Mouse (Mus musculus) gastrocnemius, postnatal 25 days (tissue): ENCODE results near the gene Ly6g6c. TPM values are rescaled to one million over a fixed set of nuclear protein-coding genes. Genes with fewer than 3 reads are reported as not detected.

ENCODE experiments used
- DNase-seq: peaks from one replicate; pipeline ENCODE4 v3.0.0; 2022
- total RNA-seq, 2 experiments: library from RNA; stranded (reverse); gene quantifications; 1 replicate in 1 of 2; 2 replicates in 1 of 2; pipeline ENCODE4 v1.2.3; 2021

Gene Ly6g6c
- total RNA-seq, 2 experiments from 2014 or later: not detected

- no peak for DNase-seq
These were observed 17.8 kb downstream of the Ly6g6c start for GRCm38 (mm10) chr17:35082841-35083576.

GRCm38 (mm10) chr17:35083929-35084497 is 18.8 kb downstream of the Ly6g6c start:
- no peak for DNase-seq

GRCm38 (mm10) chr17:35085208-35085865 is 20.1 kb downstream of the Ly6g6c start, which contains the start of gene Ly6g6f:
Gene Ly6g6f, minus strand, starts transcription at chr17:35085610.
- no peak for DNase-seq

- DNase-seq: no peak
These were observed 23.0 kb downstream of the Ly6g6c start for GRCm38 (mm10) chr17:35088151-35088550.

- DNase-seq: peak; percentile 95
These were observed 23.8 kb downstream of the Ly6g6c start, which contains the start of gene Abhd16a for GRCm38 (mm10) chr17:35088825-35089644. Gene Abhd16a, plus strand, starts transcription at chr17:35089263.

GRCm38 (mm10) chr17:35090166-35090932 is 25.2 kb downstream of the Ly6g6c start:
- peak; percentile 44 for DNase-seq

GRCm38 (mm10) chr17:35092403-35093198 is 27.4 kb downstream of the Ly6g6c start:
- no peak for DNase-seq

- no peak for DNase-seq
These were observed 29.5 kb downstream of the Ly6g6c start for GRCm38 (mm10) chr17:35094475-35095365.

GRCm38 (mm10) chr17:35096597-35096996 is 31.4 kb downstream of the Ly6g6c start:
- no peak for DNase-seq

- no peak for DNase-seq
These were observed 32.0 kb downstream of the Ly6g6c start for GRCm38 (mm10) chr17:35097164-35097655.

GRCm38 (mm10) chr17:35100196-35100765 is 35.1 kb downstream of the Ly6g6c start:
- DNase-seq: no peak

- DNase-seq: no peak
These were observed 36.0 kb downstream of the Ly6g6c start for GRCm38 (mm10) chr17:35101161-35101560.

GRCm38 (mm10) chr17:35102299-35102698 is 37.1 kb downstream of the Ly6g6c start:
- DNase-seq: no peak

GRCm38 (mm10) chr17:35103221-35103690 is 38.1 kb downstream of the Ly6g6c start:
- peak; percentile 27 for DNase-seq

- DNase-seq: no peak
These were observed 38.9 kb downstream of the Ly6g6c start for GRCm38 (mm10) chr17:35104079-35104478.

- no peak for DNase-seq
These were observed 39.6 kb downstream of the Ly6g6c start for GRCm38 (mm10) chr17:35104754-35105153.

- DNase-seq: no peak
These were observed 40.7 kb downstream of the Ly6g6c start for GRCm38 (mm10) chr17:35105740-35106389.

GRCm38 (mm10) chr17:35106522-35106921 is 41.3 kb downstream of the Ly6g6c start:
- DNase-seq: no peak
